Mouse (Mus musculus): ENCODE data around the gene Nt5c2.
"Not testable (repeated sequence)": the region's sequence is repeated elsewhere in the genome, so short reads cannot be mapped to it uniquely, and the experiment has no call there.

Gene Nt5c2

DNA sequence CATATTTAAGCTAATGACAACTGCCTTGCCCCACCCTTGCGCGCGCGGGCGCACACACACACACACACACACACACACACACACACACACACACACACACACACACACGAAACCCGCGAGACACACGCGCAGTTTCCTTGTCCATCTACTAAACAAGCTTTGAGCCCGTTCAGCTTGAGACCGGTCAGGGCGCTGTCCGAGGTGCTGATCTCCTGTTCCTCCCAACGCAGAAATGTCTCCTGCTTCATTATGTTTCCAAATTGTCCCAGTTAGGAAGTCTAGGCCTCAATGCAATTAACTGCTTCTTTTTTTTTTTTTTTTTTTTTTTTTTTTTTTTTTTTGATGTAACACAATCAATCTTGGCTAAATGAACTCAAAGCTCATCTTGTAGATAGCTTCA lies 1.5 kb upstream of the Nt5c2 start:
- DNase-seq (ENCODE audit: low read depth) = peak; percentile 92

DNA sequence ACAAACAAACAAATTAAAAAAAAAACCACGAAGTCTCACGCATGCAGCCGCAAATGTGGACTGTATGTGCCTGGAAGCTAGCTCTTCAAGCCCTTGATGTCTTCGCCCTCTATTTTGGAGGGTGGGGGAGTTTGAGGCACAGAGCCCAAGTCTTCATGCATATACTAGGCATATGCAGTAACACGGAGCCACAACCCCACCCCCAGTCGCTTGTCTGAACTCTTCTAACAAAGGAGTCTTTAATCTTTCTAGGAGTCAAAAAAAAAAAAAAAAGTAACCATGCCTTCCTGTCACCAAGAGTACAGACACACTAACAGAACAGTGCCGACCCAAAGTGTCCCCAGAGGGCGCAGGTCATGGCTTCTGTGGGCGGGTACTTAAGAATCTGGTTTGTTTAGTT lies 1.0 kb upstream of the Nt5c2 start:
- DNase-seq (ENCODE audit: low read depth) = no peak

DNA sequence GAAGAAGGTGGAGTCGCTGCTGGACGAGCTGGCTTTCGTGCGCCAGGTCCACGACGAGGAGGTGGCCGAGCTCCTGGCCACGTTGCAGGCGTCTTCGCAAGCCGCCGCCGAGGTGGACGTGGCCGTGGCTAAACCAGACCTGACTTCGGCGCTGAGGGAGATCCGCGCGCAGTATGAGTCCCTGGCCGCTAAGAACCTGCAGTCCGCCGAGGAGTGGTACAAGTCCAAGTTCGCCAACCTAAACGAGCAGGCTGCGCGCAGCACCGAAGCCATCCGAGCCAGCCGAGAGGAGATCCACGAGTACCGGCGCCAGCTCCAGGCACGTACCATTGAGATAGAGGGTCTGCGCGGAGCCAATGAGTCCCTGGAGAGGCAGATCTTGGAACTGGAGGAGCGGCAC lies 443 bp upstream of the Nt5c2 start:
- DNase-seq (ENCODE audit: low read depth) = no peak

DNA sequence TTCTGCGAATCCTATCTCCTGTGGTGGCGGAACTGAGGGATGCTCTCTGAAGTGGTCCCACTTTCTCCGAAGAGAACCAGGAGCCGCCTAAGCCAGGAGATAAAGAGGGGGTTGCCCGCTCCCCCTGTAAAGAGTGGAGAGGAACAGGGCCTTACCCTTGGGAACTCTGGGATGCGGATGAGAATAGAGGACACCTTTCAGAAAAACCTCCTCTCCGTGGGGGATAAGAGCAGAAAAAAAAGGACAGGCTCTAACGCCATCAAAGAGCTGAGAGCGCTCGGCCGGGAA lies 850 bp downstream of the Nt5c2 start:
- no peak for DNase-seq (ENCODE audit: low read depth)

DNA sequence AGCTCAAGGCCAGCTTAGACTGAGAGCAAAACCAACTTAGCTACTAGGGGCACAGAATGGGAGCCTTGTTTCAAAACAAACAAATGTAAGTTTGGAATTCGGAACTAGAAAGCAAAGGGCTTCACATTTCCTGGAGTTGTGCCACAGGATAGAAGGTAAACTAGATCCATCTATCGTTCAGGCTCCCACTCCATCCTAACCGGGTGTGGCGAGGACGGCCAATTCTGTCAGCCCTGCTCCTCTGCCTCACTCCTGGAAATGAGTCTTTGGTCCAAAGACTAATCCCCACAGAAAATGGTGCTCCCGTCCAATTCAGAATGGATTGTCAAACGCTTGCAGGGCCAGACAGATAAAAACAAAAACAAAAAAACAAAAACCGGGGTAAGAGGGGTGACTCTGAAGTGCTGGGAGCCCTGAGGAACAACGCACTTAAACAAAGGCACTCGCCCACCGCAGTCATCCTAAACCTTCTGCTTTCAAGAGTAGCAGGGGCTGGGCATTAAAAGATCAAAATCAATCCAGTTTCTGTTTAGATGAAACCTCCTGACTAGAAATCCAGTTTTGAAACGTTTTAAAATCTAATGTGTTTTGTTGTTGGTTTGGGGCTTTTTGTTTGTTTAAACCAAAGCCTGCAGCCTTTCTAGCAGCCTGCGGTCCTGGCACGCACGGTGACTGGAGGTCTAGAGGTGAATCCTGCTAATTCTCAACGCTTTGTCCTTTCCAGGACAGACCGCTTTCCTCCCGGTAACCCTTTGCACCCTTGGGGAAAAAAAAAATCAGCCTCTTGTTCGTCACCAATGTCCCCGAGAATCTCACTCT lies 1.4 kb downstream of the Nt5c2 start:
- DNase-seq (ENCODE audit: low read depth) = no peak

DNA sequence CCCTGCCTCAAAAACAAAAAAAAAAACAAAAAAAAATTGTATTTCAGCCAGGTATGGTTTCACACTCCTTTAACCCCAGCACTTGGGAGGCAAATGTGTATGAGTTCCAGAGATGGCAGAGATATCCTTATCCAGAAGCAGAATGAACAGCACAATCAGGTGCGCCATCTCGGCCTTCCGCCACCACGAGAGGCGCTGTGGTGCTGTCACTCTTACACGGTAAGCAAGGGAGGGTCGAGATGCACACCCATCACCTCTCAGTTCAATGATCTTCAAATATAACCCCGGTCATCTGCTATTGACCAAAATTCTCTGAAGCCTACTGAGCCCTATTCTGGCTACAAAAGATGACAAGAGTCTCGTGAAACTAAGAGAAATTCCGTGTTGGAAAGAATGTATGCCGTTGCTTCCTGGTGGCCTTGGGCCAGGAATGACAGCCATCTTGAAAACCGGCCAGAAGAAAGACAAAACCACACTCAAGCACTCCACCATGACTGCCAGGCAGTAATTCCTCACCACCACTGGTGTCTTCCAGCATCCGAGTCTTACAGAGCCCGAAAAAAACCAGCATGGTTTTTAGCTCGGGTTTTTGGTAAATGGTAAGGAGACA lies 2.3 kb downstream of the Nt5c2 start:
- DNase-seq (ENCODE audit: low read depth) = peak; percentile 49

DNA sequence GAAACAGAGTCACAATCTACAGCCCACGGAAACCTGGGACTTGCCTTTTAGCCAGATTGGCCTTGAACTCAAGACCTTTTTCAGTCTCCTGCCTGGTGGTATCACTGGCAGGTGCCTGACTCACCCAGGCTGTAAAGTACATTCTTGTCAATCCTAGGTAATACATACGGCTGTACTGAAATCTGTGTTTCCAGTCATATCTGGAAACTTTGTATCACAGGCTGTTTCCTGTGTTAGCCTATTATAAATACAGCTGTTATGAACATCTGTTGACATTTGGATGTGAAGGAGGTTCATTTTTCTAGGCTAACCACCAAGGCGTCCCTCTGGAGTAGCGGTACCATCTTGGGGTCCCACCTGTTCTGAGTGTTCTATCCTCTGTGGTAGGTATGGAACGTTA lies 5.0 kb downstream of the Nt5c2 start:
- DNase-seq (ENCODE audit: low read depth) = no peak

DNA sequence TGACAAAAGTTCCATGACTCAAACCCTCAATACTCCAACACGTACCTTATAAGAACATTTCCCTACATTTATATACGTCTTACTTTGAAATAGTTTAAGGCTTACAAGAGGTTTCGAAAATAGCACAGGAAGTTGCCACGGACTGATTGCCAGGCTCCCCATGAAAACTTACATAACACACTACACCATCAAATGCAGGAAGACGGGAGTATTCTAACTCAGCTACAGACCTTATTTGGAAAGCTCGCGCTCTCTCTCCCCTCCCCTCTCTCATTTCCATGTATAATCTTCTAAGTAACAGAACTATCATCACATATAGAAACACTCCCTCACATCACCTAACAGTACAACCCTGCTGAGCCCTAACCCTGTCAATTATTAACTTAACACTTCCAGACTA lies 5.5 kb downstream of the Nt5c2 start:
- DNase-seq (ENCODE audit: low read depth) = no peak

DNA sequence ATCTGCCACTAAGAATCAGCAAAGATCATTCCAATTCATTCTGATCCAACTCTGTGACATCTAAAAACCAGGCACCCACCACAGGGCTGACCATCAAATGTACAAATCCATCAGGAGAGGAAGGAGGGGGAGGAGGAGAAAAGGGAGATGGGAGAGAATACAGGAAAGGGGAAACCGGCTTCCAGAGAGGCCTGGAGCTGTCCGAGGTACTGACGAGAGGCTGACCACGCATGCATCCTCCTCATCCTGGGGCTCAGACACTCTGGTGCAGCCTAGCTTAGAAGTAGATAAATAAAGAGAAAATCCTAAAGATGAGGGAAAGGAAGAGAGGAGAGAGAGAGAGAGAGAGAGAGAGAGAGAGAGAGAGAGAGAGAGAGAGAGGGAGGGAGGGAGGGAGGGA lies 8.6 kb downstream of the Nt5c2 start:
- peak; percentile 90 for DNase-seq (ENCODE audit: low read depth)

DNA sequence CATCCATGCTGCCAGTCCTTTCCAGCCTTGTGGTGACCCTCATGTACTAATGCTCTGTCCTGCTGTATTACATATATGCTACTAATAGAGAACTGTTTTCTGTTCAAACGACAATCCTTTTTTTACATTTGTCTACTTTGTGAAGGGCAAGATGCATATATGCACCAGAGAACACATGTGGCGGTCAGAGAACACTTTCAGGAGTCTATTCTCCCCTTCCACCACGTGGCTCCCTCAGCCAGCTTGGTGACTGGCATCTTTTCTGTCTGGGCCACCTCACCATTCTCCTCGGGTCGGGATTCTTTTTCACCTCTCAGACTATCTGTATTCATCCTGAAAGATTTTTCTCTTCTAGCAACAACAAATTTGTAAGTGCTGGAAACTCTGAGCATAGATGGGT lies 9.1 kb downstream of the Nt5c2 start:
- no peak for DNase-seq (ENCODE audit: low read depth)

DNA sequence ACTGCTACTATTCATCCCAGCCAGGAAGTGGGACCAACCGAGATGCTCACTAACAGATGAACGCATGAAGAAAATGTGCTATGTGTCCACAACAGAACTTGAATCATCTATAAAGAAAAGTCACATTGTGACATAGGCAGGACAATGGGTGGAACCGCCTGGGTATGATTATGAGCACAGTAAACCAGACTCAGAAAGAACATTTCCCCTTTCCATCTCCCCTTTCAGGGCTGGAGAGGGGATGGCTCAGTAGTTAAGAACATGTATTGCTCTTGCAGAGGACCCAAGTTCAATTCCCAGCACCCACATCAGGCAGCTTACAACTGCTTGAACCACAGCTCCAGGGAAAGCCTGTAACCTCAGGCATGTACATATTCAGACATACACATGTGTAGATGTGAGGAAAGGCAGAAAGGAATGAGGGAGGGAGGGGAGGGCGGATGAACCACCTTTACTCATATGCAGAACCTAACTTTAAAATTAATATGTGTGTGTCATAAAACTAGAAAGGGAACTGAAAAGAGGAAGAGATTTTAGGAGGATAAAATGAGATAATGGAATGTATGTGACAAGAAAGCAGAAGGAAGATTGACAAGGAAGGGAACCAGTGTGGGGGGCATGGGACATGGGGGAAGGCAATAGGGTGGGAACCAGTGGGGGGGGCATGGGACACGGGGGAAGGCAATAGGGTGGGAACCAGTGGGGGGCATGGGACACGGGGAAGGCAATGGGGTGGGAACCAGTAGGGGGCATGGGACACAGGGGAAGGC lies 11.0 kb downstream of the Nt5c2 start:
- DNase-seq (ENCODE audit: low read depth) = no peak

DNA sequence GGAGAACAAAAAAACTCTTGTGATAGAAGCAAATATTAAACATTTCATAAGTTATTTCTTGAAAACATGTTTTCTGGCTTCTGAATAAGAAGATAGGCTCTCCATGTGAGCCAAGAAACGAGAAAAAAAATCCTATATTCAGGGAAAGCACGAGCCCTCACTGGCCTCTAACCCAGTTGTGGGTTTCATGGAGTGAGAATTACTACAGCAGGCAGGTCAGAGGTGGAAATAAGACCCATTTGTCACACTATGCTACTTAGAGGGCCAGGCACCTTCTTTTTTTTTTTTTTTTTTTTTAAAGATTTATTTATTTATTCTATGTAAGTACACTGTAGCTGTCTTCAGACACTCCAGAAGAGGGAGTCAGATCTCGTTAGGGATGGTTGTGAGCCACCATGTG lies 14.6 kb downstream of the Nt5c2 start:
- not testable (repeated sequence) for DNase-seq (ENCODE audit: low read depth)

DNA sequence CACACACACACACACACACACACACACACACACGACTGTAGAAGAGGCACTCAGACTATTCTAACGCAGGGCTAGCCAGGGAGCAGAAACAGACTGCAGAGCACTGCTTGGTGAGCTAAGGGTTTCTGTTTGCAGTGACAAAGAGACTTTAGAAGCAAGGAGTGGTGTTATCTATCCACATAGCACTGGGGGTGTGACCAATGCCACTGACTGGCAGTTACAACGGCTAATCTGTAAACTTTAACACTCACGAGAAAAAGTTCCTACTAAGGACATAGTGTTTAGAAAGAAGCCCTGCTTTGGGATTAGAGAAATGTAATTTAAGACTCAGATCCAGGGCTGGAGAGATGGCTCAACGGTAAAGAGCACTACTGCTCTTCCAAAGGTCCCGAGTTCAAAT lies 15.2 kb downstream of the Nt5c2 start:
- DNase-seq (ENCODE audit: low read depth) = no peak

DNA sequence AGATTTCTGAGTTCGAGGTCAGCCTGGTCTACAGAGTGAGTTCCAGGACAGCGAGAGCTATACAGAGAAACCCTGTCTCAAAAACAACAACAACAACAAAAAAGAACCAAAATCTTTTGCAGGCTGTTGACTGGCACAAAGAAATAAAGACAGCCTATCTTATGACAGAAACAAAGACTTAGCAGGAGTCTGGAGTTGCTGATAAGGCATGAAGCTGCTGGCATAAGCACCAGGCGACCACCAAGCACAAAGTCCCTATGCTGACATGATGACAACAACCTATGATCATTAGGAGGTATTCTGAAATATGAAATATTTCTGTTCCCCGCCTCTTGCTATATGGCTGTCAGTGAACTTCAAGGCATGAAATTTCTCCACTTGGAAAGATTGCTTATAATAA lies 16.0 kb downstream of the Nt5c2 start:
- no peak for DNase-seq (ENCODE audit: low read depth)

DNA sequence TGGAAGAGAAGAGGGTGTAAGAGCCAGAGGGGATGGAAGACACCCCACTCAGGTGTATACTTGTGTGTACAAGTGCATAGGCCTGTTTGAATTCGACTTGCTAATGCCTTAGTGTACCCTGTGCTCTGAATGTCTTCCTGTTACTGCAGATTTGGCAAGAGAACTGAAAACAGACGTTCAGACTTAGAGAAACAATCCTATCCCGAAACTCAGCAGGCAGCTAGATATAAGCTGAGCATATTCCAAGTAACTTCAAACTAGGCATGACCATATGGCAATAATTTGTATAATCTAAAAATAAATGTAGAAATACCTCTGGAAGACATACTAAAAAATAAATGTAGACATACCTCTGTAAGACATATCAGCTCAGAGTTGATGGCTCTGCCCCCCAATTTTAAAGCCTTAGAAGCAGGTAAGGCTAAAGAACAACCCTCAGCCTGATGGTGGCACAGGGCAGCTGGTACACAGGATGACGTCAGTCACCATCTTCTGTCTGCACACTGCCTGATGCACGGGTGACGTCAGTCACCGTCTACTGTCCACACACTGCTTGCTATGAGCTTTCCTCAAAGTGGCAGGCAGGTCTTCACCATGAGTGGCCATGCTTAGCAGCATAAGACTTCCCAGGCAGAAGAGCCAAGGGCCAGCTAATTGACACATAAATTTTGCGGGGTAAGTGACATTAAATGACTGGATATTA lies 16.6 kb downstream of the Nt5c2 start:
- peak; percentile 37 for DNase-seq (ENCODE audit: low read depth)

DNA sequence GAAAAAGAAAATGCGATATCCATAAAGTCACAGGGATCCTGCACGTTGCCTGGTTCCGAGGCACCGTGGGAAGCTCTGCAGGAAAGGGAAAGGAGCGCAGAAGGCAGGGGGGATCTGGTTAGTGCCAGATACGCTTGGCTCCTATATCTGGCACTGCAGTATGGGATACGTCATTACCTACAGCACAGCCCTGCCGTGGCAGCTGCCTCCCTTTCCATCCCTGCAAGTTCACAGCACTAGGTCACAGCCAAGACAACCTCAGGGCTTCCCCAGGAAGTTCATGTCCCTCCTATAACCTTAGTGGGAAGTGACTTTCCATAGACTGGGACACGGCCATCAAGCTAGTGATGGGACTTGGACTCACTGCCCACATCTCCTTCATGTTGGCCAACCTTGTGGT lies 18.9 kb downstream of the Nt5c2 start:
- DNase-seq (ENCODE audit: low read depth) = no peak

DNA sequence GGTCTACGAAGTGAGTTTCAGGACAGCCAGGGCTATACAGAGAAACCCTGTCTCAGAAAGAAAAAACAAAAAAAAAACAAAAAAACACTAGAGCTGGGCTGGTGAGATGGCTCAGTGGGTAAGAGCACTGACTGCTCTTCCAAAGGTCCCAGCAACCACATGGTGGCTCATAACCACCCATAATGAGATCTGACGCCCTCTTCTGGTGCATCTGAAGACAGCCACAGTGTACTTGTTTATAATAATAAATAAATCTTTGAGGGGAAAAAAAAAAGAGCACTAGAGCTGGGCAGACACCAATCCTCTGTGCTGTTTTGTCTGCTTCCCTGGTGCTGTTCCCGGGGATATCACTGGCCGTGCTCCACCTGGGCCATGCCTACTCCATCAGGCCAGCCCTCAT lies 22.6 kb downstream of the Nt5c2 start:
- DNase-seq (ENCODE audit: low read depth) = not testable (repeated sequence)

DNA sequence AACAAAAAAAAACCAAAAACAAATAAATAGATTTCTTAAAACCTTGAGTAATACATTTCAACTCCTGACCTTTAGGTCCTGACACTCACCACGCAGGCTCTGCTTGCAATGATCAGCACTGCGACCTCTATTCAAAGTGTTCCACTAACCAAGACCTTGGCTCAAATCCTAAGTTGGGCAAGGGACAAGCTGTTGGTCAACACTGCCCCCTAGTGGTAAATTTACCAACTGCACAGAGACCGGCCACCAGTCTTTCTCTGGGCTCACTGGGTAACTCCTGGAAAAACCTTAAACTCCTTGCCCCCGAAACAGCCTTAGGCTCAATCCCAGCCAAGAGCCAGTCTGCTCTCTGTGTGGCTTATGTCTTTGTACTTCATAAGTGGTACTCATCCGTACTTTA lies 23.8 kb downstream of the Nt5c2 start:
- peak; percentile 94 for DNase-seq (ENCODE audit: low read depth)

DNA sequence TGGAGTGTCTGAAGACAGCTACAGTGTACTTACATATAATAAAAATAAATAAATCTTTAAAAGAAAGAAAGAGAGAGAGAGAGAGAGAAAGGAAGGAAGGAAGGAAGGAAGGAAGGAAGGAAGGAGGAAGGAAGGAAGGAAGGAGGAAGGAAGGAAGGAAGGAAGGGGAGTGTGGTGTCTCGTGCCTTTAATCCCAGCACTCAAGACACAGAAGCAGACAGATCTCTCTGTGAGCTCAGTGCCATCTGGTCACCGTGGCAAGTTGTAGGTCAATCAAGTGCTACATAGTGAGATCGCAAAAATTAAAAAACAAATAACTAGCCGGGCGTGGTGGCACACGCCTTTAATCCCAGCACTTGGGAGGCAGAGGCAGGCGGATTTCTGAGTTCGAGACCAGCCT lies 24.3 kb downstream of the Nt5c2 start:
- not testable (repeated sequence) for DNase-seq (ENCODE audit: low read depth)

DNA sequence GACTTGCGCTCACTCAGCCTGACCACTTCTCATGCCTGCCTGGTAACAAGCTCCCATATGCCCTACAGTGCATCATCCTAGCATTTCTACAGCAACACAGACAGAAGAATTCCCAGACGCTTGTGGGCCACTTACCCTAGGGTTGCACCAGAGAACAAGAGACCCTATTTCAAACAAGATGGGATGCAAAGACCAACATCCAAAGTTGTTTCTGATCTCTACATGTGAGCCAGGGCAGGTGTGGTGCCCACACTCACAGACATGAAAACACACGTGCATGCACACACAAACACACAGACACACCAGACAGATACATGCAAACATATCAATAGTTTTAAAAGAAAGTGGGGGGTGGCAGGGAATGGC lies 24.8 kb downstream of the Nt5c2 start:
- DNase-seq (ENCODE audit: low read depth) = no peak

DNA sequence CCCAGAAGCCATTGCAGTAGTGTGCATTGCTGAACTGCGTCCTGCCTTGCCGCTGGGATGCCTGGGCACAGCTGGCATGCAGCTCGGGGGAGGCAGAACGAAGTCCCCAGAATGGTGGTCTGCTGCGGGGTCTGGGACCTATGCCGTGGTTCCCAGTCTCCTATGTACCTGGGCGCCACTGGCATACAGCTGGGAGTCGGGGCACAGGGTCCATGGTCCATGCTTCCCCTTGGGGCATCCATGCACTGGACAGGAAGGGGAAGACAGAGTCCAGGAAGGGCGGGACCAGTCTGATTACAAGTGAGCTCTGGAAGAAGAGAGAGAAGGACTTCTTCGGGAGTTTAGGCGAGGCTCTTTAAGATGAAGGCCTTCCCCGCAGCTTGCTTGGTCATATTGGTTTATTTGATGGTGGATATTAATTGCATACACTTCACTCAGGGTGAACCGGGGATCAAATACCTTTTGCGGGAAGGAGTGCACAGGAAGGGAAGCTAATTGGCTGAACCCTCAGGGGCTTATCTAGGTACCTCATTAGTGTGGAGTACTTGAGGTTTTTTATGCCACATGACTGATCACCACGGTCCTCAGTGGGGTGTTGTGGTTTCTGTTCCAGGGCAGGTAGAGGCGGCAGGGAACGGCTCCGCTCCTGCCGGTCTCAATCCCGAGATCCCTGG lies 25.3 kb downstream of the Nt5c2 start:
- no peak for DNase-seq (ENCODE audit: low read depth)

Data from NIH3T3 (cell line).